Mouse (Mus musculus) CH12.LX (cell line): ENCODE results near the gene Rplp1. TPM values are rescaled to one million over a fixed set of nuclear protein-coding genes. Genes with fewer than 3 reads are reported as not detected.

Experiments
- DNase-seq: peaks from one replicate; pipeline ENCODE4 v3.0.0-alpha.2; 2013; ENCODE audit errors: extremely low read depth
- H3K27ac ChIP-seq: 2 replicates; pipeline ENCODE4 v1.5.1; 2012; ENCODE audit warnings: low read depth, mild to moderate bottlenecking, control low read depth, moderate library complexity; ENCODE audit not compliant: insufficient read depth
- H3K27me3 ChIP-seq: replicated peaks from 2 replicates; pipeline ENCODE3; 2012; ENCODE audit warnings: inconsistent platforms
- H3K36me3 ChIP-seq, 2 experiments: replicated peaks in 1 of 2; 2 replicates each; pipeline versions ENCODE3 to v1.6.1; 2012; ENCODE audit warnings: inconsistent platforms in 1 of 2, low read length in 1 of 2, mild to moderate bottlenecking in 1 of 2, mixed read lengths in 1 of 2, moderate library complexity in 1 of 2; ENCODE audit not compliant: control insufficient read depth in 1 of 2, insufficient read depth in 1 of 2
- H3K4me1 ChIP-seq, 2 experiments: 2 replicates each; pipeline ENCODE4 v1.6.1; 2012; ENCODE audit warnings: inconsistent platforms in 1 of 2, moderate library complexity in 1 of 2; ENCODE audit not compliant: insufficient read depth in 2 of 2, control insufficient read depth in 1 of 2
- H3K4me2 ChIP-seq: 2 replicates; pipeline ENCODE4 v1.6.1; 2012; ENCODE audit warnings: low read depth, mild to moderate bottlenecking, control low read depth; ENCODE audit not compliant: poor library complexity, insufficient read depth, severe bottlenecking
- H3K4me3 ChIP-seq, 3 experiments: fragments of 150-350 bp in 1 of 3; sonication (generic) in 1 of 3; replicated peaks in 1 of 3; 2 replicates each; pipeline versions ENCODE3 to v1.5.1; 2011 to 2012; ENCODE audit warnings: low read depth in 2 of 3, low read length in 2 of 3, mild to moderate bottlenecking in 2 of 3, moderate library complexity in 2 of 3, control low read depth in 1 of 3, improper control_type of control experiment in 1 of 3, inconsistent platforms in 1 of 3, mixed read lengths in 1 of 3; ENCODE audit not compliant: poor library complexity in 1 of 3
- H3K79me2 ChIP-seq: replicated peaks from 2 replicates; pipeline ENCODE4 v1.6.1; 2012; ENCODE audit warnings: mild to moderate bottlenecking, moderate library complexity; ENCODE audit not compliant: control insufficient read depth, poor library complexity, insufficient read depth, severe bottlenecking; ENCODE audit errors: extremely low read depth
- H3K9ac ChIP-seq: 2 replicates; pipeline ENCODE4 v1.6.1; 2012; ENCODE audit warnings: low read depth, mild to moderate bottlenecking, control low read depth, moderate library complexity; ENCODE audit not compliant: insufficient read depth
- H3K9me3 ChIP-seq: replicated peaks from 2 replicates; pipeline ENCODE3; 2012; ENCODE audit warnings: low read length, inconsistent platforms, mixed read lengths
- BHLHE40 ChIP-seq: IDR thresholded peaks from 2 replicates; pipeline ENCODE4 v1.6.1; 2011; ENCODE audit warnings: mild to moderate bottlenecking, low read depth, low read length, improper control_type of control experiment
- E2F4 ChIP-seq: IDR thresholded peaks from 2 replicates; pipeline ENCODE4 v1.6.1; 2011; ENCODE audit warnings: low read depth, low read length, improper control_type of control experiment; ENCODE audit not compliant: insufficient replicate concordance
- IRF4 ChIP-seq: IDR thresholded peaks from 2 replicates; pipeline ENCODE4 v1.6.1; 2014; ENCODE audit warnings: low read depth, mild to moderate bottlenecking, inconsistent platforms, low read length, improper control_type of control experiment
- JUN ChIP-seq: IDR thresholded peaks from 2 replicates; pipeline ENCODE4 v1.6.1; 2011; ENCODE audit warnings: low read depth, mild to moderate bottlenecking, low read length, improper control_type of control experiment, moderate library complexity; ENCODE audit not compliant: insufficient read depth
- JUND ChIP-seq: conservative IDR thresholded peaks from 2 replicates; pipeline ENCODE4 v1.6.1; 2011; ENCODE audit warnings: low read depth, low read length, improper control_type of control experiment
- KAT2A ChIP-seq: IDR thresholded peaks from 2 replicates; pipeline ENCODE4 v1.6.1; 2012; ENCODE audit warnings: low read length, improper control_type of control experiment, inconsistent platforms; ENCODE audit not compliant: insufficient replicate concordance
- MAX ChIP-seq: IDR thresholded peaks from 2 replicates; pipeline ENCODE4 v1.6.1; 2011; ENCODE audit warnings: low read length, improper control_type of control experiment
- MXI1 ChIP-seq: IDR thresholded peaks from 2 replicates; pipeline ENCODE4 v1.6.1; 2011; ENCODE audit warnings: mild to moderate bottlenecking, low read depth, low read length, improper control_type of control experiment
- RCOR1 ChIP-seq: conservative IDR thresholded peaks from 2 replicates; pipeline ENCODE4 v1.6.1; 2012; ENCODE audit warnings: low read depth, mild to moderate bottlenecking, inconsistent platforms, low read length, improper control_type of control experiment
- SMC3 ChIP-seq: IDR thresholded peaks from 2 replicates; pipeline ENCODE4 v1.6.1; 2011; ENCODE audit warnings: low read depth, low read length, improper control_type of control experiment
- ZC3H11A ChIP-seq: IDR thresholded peaks from 2 replicates; pipeline ENCODE4 v1.6.1; 2012; ENCODE audit warnings: low read depth, mild to moderate bottlenecking, inconsistent platforms, low read length, improper control_type of control experiment
- ZMIZ1 ChIP-seq: IDR thresholded peaks from 2 replicates; pipeline ENCODE4 v1.6.1; 2012; ENCODE audit warnings: low read depth, mild to moderate bottlenecking, inconsistent platforms, low read length, improper control_type of control experiment
- ZNF384 ChIP-seq: IDR thresholded peaks from 2 replicates; pipeline ENCODE4 v1.6.1; 2012; ENCODE audit warnings: low read depth, low read length, improper control_type of control experiment, inconsistent platforms
- dilution Hi-C: fragments of 300-500 bp; cut with MboI; formaldehyde crosslinking; loops from 2 replicates; pipeline ENCODE4 v1.14.3; 2020; ENCODE audit warnings: low sequenced_read_pairs; ENCODE audit not compliant: extremely low pct_unique_long_range_greater_than_20kb, extremely low pct_ligation_motif_present
- in situ Hi-C: fragments of 300-500 bp; cut with MboI; formaldehyde crosslinking; loops from 3 replicates; pipeline ENCODE4 v1.14.3; 2019; ENCODE audit warnings: low sequenced_read_pairs, low pct_ligation_motif_present, low pct_unique_long_range_greater_than_20kb, mixed read lengths
- polyA plus RNA-seq: library from polyadenylated mRNA; unstranded; fragments of >175 nt; gene quantifications from 2 replicates; pipeline ENCODE4 v1.2.1, GENCODE M21; 2012; ENCODE audit warnings: low read depth; ENCODE audit not compliant: insufficient read length
- total RNA-seq, 2 experiments: library from RNA; depleted of rRNA; stranded (reverse); fragments of 300-350 nt in 1 of 2; fragments of >200 nt in 1 of 2; gene quantifications; 2 replicates each; pipeline ENCODE4 v1.2.3; 2012 to 2014

The Rplp1 gene
- total and polyA plus RNA-seq, 3 experiments: 6,276 to 13,782 (median 7,835) TPM

GRCm38 (mm10) chr9:61895014-61895413 lies 19.3 kb downstream of the Rplp1 start:
- in situ Hi-C loops: no loop called here
- H3K27me3 ChIP-seq: peaks cover 4% of the 10 kb centered on the region

GRCm38 (mm10) chr9:61889855-61890254 lies 24.5 kb downstream of the Rplp1 start:
- dilution Hi-C loops (no loop called here), in situ Hi-C loops (no loop called here)
- Histone ChIP-seq H3K27ac (no peak overlapping the region), H3K79me2 (no peaks in the 10 kb centered on the region), H3K9me3 (no peaks in the 10 kb centered on the region), H3K9ac (no peak overlapping the region), H3K27me3 (no peaks in the 10 kb centered on the region), H3K4me3 (no peak overlapping the region), H3K4me2 (no peak overlapping the region), H3K36me3 (no peaks in the 10 kb centered on the region), H3K4me1 (peaks cover 0 to 4% of the 10 kb centered on the region in 2 experiments; a peak in 1 of 4 replicates)
- no peak for DNase-seq
- no peak for TF ChIP-seq JUND
- no peak for TF ChIP-seq RCOR1
- TF ChIP-seq BHLHE40: no peak

More at GRCm38 (mm10) chr9:61895014-61895413, 19.3 kb downstream of the Rplp1 start:
- Histone ChIP-seq H3K9me3 (no peaks in the 10 kb centered on the region), H3K4me1 (peaks cover 0 to 11% of the 10 kb centered on the region in 2 experiments; a peak in 2 of 4 replicates), H3K79me2 (no peaks in the 10 kb centered on the region), H3K36me3 (no peaks in the 10 kb centered on the region), H3K4me2 (no peak overlapping the region), H3K27ac (no peak overlapping the region), H3K9ac (no peak overlapping the region), H3K4me3 (no peak overlapping the region)
- DNase-seq: no peak
- TF ChIP-seq SMC3 (no peak), MAX (no peak), JUN (no peak)
- dilution Hi-C loops: no loop called here

- in situ Hi-C loops (no loop called here), dilution Hi-C loops (no loop called here)
- Histone ChIP-seq H3K4me3 (no peak overlapping the region), H3K27ac (no peak overlapping the region), H3K36me3 (no peaks in the 10 kb centered on the region), H3K9me3 (no peaks in the 10 kb centered on the region), H3K4me2 (no peak overlapping the region), H3K27me3 (no peaks in the 10 kb centered on the region), H3K9ac (no peak overlapping the region), H3K4me1 (peaks cover 0 to 1% of the 10 kb centered on the region in 2 experiments; a peak in 1 of 4 replicates)
- DNase-seq: no peak
- TF ChIP-seq SMC3 (no peak), ZNF384 (no peak), KAT2A (no peak), IRF4 (no peak), ZMIZ1 (no peak), JUN (no peak), E2F4 (no peak), MXI1 (no peak), ZC3H11A (no peak), RCOR1 (no peak), BHLHE40 (no peak)
- TF ChIP-seq, all 38 proteins: peak for 0
- H3K79me2 ChIP-seq: no peaks in the 10 kb centered on the region
Measured at GRCm38 (mm10) chr9:61887661-61888379, 26.5 kb downstream of the Rplp1 start.
